Mouse (Mus musculus) CH12.LX (cell line): ENCODE results near the gene Slc6a2. TPM values are rescaled to one million over a fixed set of nuclear protein-coding genes. Genes with fewer than 3 reads are reported as not detected.

ENCODE experiments used
- DNase-seq: peaks from one replicate; pipeline ENCODE4 v3.0.0-alpha.2; 2013; ENCODE audit errors: extremely low read depth
- H3K27ac ChIP-seq: 2 replicates; pipeline ENCODE4 v1.5.1; 2012; ENCODE audit warnings: low read depth, mild to moderate bottlenecking, control low read depth, moderate library complexity; ENCODE audit not compliant: insufficient read depth
- H3K27me3 ChIP-seq: replicated peaks from 2 replicates; pipeline ENCODE3; 2012; ENCODE audit warnings: inconsistent platforms
- H3K36me3 ChIP-seq, 2 experiments: replicated peaks in 1 of 2; 2 replicates each; pipeline versions ENCODE3 to v1.6.1; 2012; ENCODE audit warnings: inconsistent platforms in 1 of 2, low read length in 1 of 2, mild to moderate bottlenecking in 1 of 2, mixed read lengths in 1 of 2, moderate library complexity in 1 of 2; ENCODE audit not compliant: control insufficient read depth in 1 of 2, insufficient read depth in 1 of 2
- H3K4me1 ChIP-seq, 2 experiments: 2 replicates each; pipeline ENCODE4 v1.6.1; 2012; ENCODE audit warnings: inconsistent platforms in 1 of 2, moderate library complexity in 1 of 2; ENCODE audit not compliant: insufficient read depth in 2 of 2, control insufficient read depth in 1 of 2
- H3K4me2 ChIP-seq: 2 replicates; pipeline ENCODE4 v1.6.1; 2012; ENCODE audit warnings: low read depth, mild to moderate bottlenecking, control low read depth; ENCODE audit not compliant: poor library complexity, insufficient read depth, severe bottlenecking
- H3K4me3 ChIP-seq, 3 experiments: fragments of 150-350 bp in 1 of 3; sonication (generic) in 1 of 3; replicated peaks in 1 of 3; 2 replicates each; pipeline versions ENCODE3 to v1.5.1; 2011 to 2012; ENCODE audit warnings: low read depth in 2 of 3, low read length in 2 of 3, mild to moderate bottlenecking in 2 of 3, moderate library complexity in 2 of 3, control low read depth in 1 of 3, improper control_type of control experiment in 1 of 3, inconsistent platforms in 1 of 3, mixed read lengths in 1 of 3; ENCODE audit not compliant: poor library complexity in 1 of 3
- H3K79me2 ChIP-seq: replicated peaks from 2 replicates; pipeline ENCODE4 v1.6.1; 2012; ENCODE audit warnings: mild to moderate bottlenecking, moderate library complexity; ENCODE audit not compliant: control insufficient read depth, poor library complexity, insufficient read depth, severe bottlenecking; ENCODE audit errors: extremely low read depth
- H3K9ac ChIP-seq: 2 replicates; pipeline ENCODE4 v1.6.1; 2012; ENCODE audit warnings: low read depth, mild to moderate bottlenecking, control low read depth, moderate library complexity; ENCODE audit not compliant: insufficient read depth
- H3K9me3 ChIP-seq: replicated peaks from 2 replicates; pipeline ENCODE3; 2012; ENCODE audit warnings: low read length, inconsistent platforms, mixed read lengths
- BHLHE40 ChIP-seq: IDR thresholded peaks from 2 replicates; pipeline ENCODE4 v1.6.1; 2011; ENCODE audit warnings: mild to moderate bottlenecking, low read depth, low read length, improper control_type of control experiment
- CHD1 ChIP-seq: IDR thresholded peaks from 2 replicates; pipeline ENCODE4 v1.6.1; 2012; ENCODE audit warnings: low read depth, low read length, improper control_type of control experiment, inconsistent platforms
- CTCF ChIP-seq, 2 experiments: IDR thresholded peaks in 1 of 2; conservative IDR thresholded peaks in 1 of 2; 2 replicates each; pipeline ENCODE4 v1.5.1; 2011 to 2012; ENCODE audit warnings: low read depth in 2 of 2, low read length in 2 of 2, improper control_type of control experiment in 1 of 2, inconsistent platforms in 1 of 2, mild to moderate bottlenecking in 1 of 2, moderate library complexity in 1 of 2
- ELF1 ChIP-seq: IDR thresholded peaks from 2 replicates; pipeline ENCODE4 v1.6.1; 2014; ENCODE audit warnings: low read depth, mild to moderate bottlenecking, inconsistent platforms, low read length, improper control_type of control experiment
- EP300 ChIP-seq: IDR thresholded peaks from 2 replicates; pipeline ENCODE4 v1.6.1; 2011; ENCODE audit warnings: low read length, improper control_type of control experiment
- ETS1 ChIP-seq: conservative IDR thresholded peaks from 2 replicates; pipeline ENCODE4 v1.6.1; 2012; ENCODE audit warnings: low read depth, mild to moderate bottlenecking, inconsistent platforms, low read length, improper control_type of control experiment, moderate library complexity
- GABPA ChIP-seq: IDR thresholded peaks from 2 replicates; pipeline ENCODE4 v1.6.1; 2012; ENCODE audit warnings: low read depth, low read length, improper control_type of control experiment, inconsistent platforms; ENCODE audit not compliant: insufficient replicate concordance
- IRF4 ChIP-seq: IDR thresholded peaks from 2 replicates; pipeline ENCODE4 v1.6.1; 2014; ENCODE audit warnings: low read depth, mild to moderate bottlenecking, inconsistent platforms, low read length, improper control_type of control experiment
- JUND ChIP-seq: conservative IDR thresholded peaks from 2 replicates; pipeline ENCODE4 v1.6.1; 2011; ENCODE audit warnings: low read depth, low read length, improper control_type of control experiment
- KAT2A ChIP-seq: IDR thresholded peaks from 2 replicates; pipeline ENCODE4 v1.6.1; 2012; ENCODE audit warnings: low read length, improper control_type of control experiment, inconsistent platforms; ENCODE audit not compliant: insufficient replicate concordance
- POLR2AphosphoS2 ChIP-seq: IDR thresholded peaks from 2 replicates; pipeline ENCODE4 v1.6.1; 2011; ENCODE audit warnings: low read depth, low read length, improper control_type of control experiment
- TBP ChIP-seq: conservative IDR thresholded peaks from 2 replicates; pipeline ENCODE4 v1.6.1; 2011; ENCODE audit warnings: low read depth, low read length, improper control_type of control experiment
- TCF12 ChIP-seq: IDR thresholded peaks from 2 replicates; pipeline ENCODE4 v1.6.1; 2014; ENCODE audit warnings: low read depth, mild to moderate bottlenecking, inconsistent platforms, low read length, improper control_type of control experiment
- USF1 ChIP-seq: IDR thresholded peaks from 2 replicates; pipeline ENCODE4 v1.6.1; 2014; ENCODE audit warnings: low read depth, mild to moderate bottlenecking, inconsistent platforms, low read length, improper control_type of control experiment
- USF2 ChIP-seq: conservative IDR thresholded peaks from 2 replicates; pipeline ENCODE4 v1.6.1; 2011; ENCODE audit warnings: low read depth, low read length, improper control_type of control experiment
- ZMIZ1 ChIP-seq: IDR thresholded peaks from 2 replicates; pipeline ENCODE4 v1.6.1; 2012; ENCODE audit warnings: low read depth, mild to moderate bottlenecking, inconsistent platforms, low read length, improper control_type of control experiment
- ZNF384 ChIP-seq: IDR thresholded peaks from 2 replicates; pipeline ENCODE4 v1.6.1; 2012; ENCODE audit warnings: low read depth, low read length, improper control_type of control experiment, inconsistent platforms
- dilution Hi-C: fragments of 300-500 bp; cut with MboI; formaldehyde crosslinking; loops from 2 replicates; pipeline ENCODE4 v1.14.3; 2020; ENCODE audit warnings: low sequenced_read_pairs; ENCODE audit not compliant: extremely low pct_unique_long_range_greater_than_20kb, extremely low pct_ligation_motif_present
- in situ Hi-C: fragments of 300-500 bp; cut with MboI; formaldehyde crosslinking; loops from 3 replicates; pipeline ENCODE4 v1.14.3; 2019; ENCODE audit warnings: low sequenced_read_pairs, low pct_ligation_motif_present, low pct_unique_long_range_greater_than_20kb, mixed read lengths
- polyA plus RNA-seq: library from polyadenylated mRNA; unstranded; fragments of >175 nt; gene quantifications from 2 replicates; pipeline ENCODE4 v1.2.1, GENCODE M21; 2012; ENCODE audit warnings: low read depth; ENCODE audit not compliant: insufficient read length
- total RNA-seq, 2 experiments: library from RNA; depleted of rRNA; stranded (reverse); fragments of 300-350 nt in 1 of 2; fragments of >200 nt in 1 of 2; gene quantifications; 2 replicates each; pipeline ENCODE4 v1.2.3; 2012 to 2014

Slc6a2 gene
- total and polyA plus RNA-seq, 3 experiments: not detected

GRCm38 (mm10) chr8:93021738-93022137 is 61.9 kb downstream of the Slc6a2 start (continued):
- no peak for TF ChIP-seq EP300

GRCm38 (mm10) chr8:93030664-93031063 is 70.8 kb downstream of the Slc6a2 start:
- DNase-seq: peak; percentile 6
- dilution Hi-C loops: no loop called here
- no peak overlapping the region for H3K4me3 ChIP-seq
- no peaks in the 10 kb centered on the region for H3K27me3 ChIP-seq
- in situ Hi-C loops: no loop called here
- no peaks in the 10 kb centered on the region for H3K4me1 ChIP-seq
- H3K27ac ChIP-seq: no peak overlapping the region
- H3K9ac ChIP-seq: no peak overlapping the region
- H3K9me3 ChIP-seq: peaks cover 3% of the 10 kb centered on the region
- H3K79me2 ChIP-seq: no peaks in the 10 kb centered on the region
- TF ChIP-seq IRF4 (no peak), JUND (no peak), TCF12 (no peak), TBP (no peak), ZNF384 (no peak), USF2 (no peak), EP300 (no peak), CHD1 (no peak), ZMIZ1 (no peak), USF1 (no peak), CTCF (conservative IDR thresholded peaks at IDR 0.05 in 1 of 2, IDR thresholded peaks at IDR 0.05 in 1 of 2; ENCODE audit: low read depth in 2 of 2, low read length in 2 of 2) (no peak)
- TF ChIP-seq, all 38 proteins: peak for 0
- Histone ChIP-seq H3K4me2 (no peak overlapping the region), H3K36me3 (no peaks in the 10 kb centered on the region)

- Histone ChIP-seq H3K9me3 (no peaks in the 10 kb centered on the region), H3K4me2 (no peak overlapping the region), H3K27ac (no peak overlapping the region), H3K79me2 (no peaks in the 10 kb centered on the region)
- TF ChIP-seq CHD1 (no peak), ETS1 (no peak), GABPA (no peak), BHLHE40 (no peak), KAT2A (no peak), POLR2AphosphoS2 (no peak), ELF1 (no peak)
- TF ChIP-seq, all 38 proteins: peak for 0
- Histone ChIP-seq H3K4me1 (no peaks in the 10 kb centered on the region), H3K4me3 (no peak overlapping the region), H3K9ac (no peak overlapping the region), H3K27me3 (no peaks in the 10 kb centered on the region), H3K36me3 (no peaks in the 10 kb centered on the region)
- dilution Hi-C loops (no loop called here), in situ Hi-C loops (no loop called here)
- DNase-seq: no peak
These were observed 79.0 kb downstream of the Slc6a2 start for GRCm38 (mm10) chr8:93038831-93039230.
